Mouse (Mus musculus): ENCODE data around the gene Agbl4.
A peak's percentile ranks its signal among the peaks of the same experiment; 100 is the strongest.
"Not testable (repeated sequence)": the region's sequence is repeated elsewhere in the genome, so short reads cannot be mapped to it uniquely, and the experiment has no call there.

Agbl4 gene

DNA sequence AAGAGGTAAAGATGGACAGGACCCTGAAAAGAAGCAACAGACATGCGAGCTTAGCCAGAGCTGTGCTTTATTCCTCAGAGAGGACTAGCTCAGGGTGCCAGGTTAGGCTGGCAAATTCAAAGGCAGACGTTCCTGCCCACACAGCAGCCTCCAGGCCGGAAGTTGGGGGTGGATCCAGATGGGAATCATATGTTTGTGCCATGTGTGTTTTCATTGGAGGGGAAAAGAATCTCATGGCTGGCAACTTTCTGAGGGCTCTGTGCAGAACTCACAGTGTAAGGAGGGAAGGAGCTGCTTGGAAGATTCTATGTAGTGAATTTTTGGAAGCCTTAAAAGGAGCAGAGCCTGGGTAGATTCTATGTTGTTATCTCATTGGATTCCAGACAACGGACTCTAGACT, 519.1 kb downstream of the Agbl4 start:
- DNase-seq (ENCODE audit: low spot score in 2 of 2) = peak; percentile 33 to 66

DNA sequence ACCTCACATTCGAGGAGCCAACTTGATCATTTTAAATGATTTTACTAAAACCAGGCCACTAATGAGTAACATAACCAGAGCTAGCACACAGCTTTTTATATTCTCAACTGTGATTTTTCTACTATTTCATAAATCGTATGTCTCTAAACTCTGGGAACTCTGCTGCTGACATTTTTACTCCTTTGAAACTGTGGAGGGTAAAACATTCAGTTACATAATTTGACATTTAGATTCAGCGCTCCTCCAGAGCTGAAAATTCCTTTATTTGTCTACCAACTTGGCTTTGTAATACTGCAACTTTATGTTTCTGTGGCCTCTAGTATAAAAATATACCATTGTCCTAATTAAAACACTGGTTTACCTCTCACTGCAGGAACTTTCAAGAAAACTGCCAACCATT, 523.6 kb downstream of the Agbl4 start:
- DNase-seq (ENCODE audit: low spot score in 2 of 2) = no peak

DNA sequence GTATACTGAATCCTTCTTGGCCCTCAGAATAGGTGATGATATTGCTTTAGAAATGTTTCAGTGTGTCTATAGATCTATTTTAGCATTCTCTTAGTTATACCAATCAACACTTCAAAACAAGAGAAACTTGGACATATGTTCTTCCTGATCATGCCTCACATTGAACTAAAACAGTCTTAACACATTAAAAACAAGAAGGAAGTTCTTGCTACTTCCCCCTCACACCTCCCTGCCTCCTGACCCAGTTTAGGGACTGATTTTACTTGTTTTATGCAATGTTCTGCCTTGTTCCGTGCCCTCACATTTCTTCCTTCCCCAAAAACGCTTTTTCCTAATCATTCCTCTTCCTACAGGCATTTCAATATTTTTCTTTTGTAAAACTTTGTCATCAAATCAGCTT, 604.2 kb downstream of the Agbl4 start:
- no peak for DNase-seq (ENCODE audit: low spot score in 2 of 2)

DNA sequence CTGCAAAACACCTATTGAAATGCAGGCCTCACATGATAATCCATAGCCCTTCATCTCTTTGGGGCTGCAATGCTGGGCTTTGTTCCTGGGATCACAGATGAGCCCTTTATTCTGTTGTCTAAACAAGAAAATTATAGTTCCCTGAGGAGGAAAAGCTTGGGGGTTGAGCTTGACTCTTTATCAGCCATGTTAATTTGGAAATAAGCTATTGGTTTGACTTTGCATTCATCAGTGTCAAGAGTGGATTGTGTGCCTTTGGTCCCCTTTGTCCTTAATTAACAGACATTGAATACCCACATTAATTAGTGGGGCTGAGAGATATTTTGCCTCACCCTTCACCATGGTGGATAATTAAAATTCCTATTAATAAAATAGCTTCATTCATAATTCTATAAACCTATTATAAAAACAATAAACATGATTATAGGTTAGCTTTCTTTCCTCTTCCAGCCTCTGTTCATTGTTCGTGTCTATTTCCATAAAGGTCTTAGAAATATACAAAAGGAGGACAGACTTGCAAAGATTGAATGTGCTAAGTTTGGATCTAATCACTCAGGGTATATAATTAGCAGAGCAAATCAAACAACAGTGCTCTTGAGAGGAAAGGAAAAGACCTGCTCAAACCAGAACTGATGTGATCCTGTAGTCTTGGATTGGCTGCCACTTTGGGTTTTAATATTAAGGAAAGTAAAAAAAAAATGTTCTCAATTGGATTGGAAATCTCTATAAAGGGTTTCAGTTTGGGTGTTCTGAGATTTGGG, 607.4 kb downstream of the Agbl4 start:
- no peak for DNase-seq (ENCODE audit: low spot score in 2 of 2)

DNA sequence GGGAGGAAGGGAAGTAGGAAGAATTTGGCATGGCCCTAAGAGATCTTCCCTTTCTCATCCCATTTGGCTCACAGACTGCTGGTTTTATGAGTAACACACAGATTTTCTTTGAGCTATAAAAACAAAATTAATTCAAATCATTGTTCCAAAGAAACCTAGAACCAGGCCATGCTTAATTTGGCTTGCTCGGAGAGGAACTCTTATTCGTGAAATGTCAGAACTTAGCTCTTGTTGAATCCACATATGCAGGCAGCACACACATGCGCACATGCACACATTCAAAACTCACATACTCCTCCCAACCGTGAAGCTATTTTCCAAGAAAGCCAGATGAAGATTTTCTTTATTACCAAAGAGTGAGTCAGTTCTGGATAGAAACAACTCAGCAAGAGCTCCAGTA, 621.9 kb downstream of the Agbl4 start:
- no peak for DNase-seq (ENCODE audit: low spot score in 2 of 2)

DNA sequence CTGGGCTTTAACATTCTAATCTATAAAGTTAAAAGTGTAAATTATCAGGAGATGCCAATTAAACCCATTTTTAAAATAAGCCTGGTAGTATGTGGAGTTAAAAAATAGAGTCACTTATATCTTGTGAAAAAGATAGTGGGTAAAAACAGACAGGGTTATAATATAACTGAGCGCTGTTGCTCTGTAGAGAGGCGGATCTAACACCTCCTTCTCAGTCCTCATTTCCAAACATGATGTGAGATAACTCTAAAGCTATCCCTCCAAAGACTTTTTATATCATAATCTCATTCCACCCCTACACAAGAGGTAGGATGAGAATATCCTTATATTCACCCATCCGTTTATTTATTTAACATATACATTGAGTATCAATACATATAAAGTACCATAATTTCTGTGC, 669.9 kb downstream of the Agbl4 start:
- DNase-seq (ENCODE audit: low spot score in 2 of 2) = no peak

DNA sequence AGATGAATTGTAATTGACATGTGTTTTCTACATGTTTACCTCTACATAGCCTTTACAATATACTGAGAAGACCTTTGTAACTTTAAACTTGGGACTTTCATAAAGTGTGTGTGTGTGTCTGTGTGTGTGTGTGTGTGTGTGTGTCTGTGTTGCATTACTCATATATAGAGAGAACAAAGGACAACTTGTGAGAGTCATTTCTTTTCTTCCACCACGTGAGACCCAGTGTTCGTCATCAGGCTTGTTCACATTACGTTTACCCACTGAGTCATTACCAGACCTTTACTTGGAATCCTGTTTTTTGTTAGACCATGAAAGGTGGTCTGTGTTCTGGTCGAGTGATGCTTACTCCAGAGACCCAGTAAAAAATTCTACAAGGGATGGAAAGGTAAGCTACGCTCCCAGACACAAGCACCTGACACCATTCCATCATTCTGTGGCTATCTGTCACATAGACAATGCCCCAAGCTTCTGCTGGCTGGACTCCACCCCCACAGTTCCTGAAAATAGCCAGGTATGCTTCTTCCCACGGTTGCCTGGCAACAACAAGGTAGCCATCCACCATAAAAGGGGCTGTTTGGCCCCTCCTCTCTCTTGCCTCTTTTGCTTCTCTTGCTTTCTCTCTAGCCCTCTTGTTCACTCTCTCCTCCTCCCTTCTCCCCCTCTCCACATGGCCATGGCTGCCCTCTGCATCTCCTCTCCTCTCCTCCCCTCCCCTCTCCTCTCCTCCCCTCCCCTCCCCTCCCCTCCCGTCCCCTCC, 676.5 kb downstream of the Agbl4 start:
- no peak for DNase-seq (ENCODE audit: low spot score in 2 of 2)

DNA sequence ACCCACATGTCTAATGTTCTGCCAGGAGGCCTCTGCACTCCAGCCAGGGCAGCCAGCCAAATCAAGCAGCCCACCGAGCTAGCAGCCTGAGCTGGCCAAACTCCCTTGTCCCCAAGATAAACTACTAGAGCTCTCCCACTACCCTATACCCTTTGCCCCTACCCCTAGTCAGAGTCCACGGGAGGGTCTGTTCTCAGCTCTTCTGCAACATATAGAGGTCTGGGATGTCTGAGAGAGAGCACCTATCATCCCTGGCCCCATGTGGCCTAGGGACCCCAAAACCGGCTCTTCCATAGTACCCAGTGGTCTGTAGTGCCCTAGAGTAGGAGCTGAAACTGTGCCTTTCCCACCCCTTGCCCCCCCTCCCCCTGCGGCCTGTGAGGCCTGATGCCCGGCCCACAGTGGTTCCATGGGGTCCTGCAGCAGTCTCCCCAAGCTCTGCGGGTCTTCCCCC, 677.3 kb downstream of the Agbl4 start:
- no peak for DNase-seq (ENCODE audit: low spot score in 2 of 2)

DNA sequence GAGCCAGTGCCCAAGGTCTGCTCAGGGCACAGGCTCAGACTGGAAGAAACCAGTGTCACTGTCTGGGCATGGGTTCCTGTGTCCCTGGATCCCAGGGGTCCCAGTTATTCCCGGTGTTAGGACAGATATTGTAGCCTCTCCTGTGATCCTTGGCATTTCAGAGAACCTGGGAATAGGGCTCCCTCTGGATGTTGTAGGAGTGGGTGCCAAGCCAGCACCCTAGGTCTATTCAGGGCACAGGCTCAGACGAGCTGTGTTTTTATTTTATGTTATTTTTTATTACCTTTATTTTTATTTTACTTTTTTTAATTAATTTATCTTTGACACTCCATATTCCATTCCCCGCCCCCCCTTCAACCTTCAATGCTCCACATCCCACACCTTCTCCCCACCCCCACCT, 680.3 kb downstream of the Agbl4 start:
- no peak for DNase-seq (ENCODE audit: low spot score in 2 of 2)

DNA sequence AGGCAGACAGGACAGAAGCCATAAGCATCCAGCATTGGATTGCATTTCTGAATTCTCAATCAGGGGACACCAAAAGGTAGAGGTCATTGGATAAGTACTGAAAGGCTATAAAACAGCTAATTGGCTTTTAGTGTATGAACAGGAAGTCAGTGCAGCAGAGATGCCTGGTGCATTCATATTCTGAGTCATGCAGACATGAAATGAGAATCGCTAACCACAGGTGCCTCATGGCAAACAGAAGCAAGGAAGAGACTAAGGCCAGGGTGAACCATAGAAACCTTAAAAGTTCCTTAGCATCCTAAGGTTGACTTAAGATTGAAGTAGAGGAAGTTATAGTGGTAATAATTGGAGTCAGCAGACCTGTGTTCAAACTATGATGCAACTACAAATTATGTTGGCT, 687.9 kb downstream of the Agbl4 start:
- no peak for DNase-seq (ENCODE audit: low spot score in 2 of 2)

DNA sequence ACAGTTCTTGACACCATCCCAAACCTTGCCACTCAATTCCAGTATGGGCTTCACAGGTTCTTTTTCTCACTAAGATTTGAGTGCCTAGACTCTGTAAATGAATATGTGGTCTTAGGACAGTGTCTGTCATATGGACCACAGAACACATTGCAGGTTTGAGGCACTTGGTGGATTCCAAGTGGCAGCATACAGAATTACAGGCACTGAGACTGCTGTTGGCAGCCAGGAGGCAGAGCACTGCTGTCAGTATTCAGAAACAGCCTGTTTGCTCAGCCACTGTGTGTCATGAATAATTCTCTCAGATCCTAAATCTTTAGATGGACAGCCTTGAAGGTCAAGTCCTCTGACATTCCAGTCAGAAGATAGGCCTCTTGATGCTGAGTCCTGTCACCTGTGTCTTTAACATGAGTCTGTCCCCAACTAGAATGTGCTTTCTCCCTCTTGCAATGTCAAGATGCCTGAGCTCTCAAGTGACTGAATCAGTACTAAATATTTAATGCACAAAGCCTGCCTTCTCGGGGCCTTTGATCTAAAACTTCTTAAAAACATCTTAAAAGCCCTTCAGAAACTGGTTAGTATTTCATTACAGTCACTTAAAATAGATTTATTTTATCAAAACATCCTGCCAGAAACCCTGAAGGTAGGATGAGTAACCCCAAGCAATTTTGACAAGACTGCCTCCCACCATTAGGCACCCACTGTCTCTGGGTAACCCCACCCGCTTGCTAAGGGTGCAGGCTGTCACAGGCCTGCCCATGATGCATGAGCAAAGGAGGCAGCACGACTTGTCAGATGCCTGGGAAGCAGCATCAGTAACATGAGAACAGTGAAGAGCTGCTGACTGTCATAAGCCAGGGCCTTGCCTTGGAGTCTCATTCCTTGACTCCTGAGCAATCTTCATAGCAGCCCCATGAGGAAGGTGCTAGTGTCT, 739.0 kb downstream of the Agbl4 start:
- no peak for DNase-seq (ENCODE audit: low spot score in 2 of 2)

DNA sequence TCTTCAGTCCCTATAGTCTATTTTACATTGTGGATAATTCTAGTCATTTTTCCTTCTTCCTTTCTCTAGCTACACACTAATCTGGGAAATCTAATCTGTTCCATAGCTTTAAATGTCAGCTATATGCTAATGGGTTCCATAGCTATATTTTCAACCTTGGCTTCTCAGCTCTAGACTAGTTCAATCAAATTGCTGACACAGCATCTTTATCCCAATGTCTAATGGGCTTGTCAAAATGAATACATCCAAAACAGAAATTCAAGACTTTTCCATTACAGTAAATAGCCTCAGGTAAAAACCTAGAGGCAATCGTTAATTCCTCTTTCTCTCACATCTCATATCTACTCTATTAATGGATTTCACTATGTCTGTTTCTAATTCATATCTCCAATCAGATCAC, 750.3 kb downstream of the Agbl4 start:
- no peak for DNase-seq (ENCODE audit: low spot score in 2 of 2)

DNA sequence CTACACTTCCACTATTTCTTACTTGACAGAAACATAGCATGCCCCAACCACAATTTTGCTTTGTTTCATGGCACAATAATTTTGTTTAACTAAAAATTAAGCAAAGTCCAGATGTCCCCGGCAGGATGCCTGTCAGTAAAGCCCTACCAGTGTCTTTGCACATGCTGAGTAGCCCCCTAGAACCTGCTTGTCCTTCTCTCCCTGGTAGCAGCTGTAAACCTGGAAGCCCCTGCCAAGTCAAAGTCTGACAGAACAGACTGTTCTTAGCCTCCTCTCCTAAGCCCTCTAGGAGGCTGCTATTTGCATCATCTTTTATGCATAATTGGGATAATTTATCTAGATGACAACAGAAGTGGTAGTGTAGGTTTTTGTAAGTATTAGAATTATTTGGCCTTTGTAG, 758.4 kb downstream of the Agbl4 start:
- no peak for DNase-seq (ENCODE audit: low spot score in 2 of 2)

DNA sequence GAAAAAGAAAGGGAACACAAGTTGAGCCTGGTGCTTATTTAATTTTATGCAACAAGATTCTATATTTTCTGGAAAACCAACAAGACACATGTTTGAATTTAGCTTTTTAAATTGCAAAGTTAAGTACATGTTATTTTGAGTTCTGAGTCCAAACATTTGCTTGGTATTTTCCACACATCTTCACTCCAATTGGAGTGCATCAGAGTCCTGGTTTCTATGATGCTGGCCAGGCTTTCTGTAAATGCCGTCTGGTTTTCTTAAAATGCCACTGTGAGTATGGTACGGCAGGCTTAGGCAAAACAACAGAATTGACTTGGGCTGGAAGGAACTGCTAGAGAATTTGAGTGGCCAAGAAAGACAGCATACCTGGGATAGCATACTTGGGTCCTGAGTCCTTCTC, 784.0 kb downstream of the Agbl4 start:
- no peak for DNase-seq (ENCODE audit: low spot score in 2 of 2)

DNA sequence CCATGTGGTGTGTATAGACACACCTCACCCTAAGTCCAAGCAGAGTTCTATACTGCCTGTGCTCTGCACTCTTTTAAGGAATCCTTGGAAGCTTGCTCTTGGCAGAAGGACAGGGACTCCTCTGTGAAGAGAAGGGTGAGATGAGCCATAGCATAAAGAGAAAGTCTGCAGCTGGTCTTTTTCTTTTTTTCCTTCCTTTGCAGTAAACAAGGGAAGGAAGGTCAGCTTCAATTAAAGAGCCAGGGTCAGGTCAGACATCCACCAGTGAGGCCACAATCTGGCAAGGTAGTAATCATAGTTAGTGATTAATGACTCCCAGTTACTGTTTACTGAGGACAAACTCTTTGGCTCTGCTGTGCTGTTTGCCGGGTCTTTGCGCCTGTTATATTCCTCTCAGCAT, 802.6 kb downstream of the Agbl4 start:
- DNase-seq (ENCODE audit: low spot score in 2 of 2) = no peak

DNA sequence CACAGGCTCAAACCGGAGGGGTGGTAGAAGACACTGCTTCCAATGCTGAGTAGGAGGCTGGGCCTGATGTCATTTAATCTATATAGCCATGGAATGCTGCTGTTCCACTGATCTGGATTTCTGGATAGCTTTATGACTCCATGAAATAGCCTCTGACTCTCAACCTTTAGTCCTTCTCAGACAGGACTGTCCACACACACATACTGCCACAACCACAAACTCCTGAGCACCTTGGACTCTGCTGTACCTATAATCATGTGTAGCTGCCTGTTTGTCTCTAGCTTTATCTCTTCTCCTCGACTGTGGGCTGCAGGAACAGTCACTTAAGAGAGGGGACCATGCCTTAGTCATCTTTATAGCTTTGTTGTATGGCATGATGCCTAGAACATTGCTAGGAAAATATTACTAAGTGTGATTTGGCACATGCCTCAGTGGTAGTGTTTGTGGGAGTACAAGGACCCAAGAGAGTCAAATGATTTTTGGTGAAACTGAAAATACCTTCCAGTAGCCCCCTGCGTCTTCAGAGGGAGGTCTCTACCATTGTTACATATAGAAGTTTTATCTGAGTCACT, 817.8 kb downstream of the Agbl4 start:
- no peak for DNase-seq (ENCODE audit: low spot score in 2 of 2)

DNA sequence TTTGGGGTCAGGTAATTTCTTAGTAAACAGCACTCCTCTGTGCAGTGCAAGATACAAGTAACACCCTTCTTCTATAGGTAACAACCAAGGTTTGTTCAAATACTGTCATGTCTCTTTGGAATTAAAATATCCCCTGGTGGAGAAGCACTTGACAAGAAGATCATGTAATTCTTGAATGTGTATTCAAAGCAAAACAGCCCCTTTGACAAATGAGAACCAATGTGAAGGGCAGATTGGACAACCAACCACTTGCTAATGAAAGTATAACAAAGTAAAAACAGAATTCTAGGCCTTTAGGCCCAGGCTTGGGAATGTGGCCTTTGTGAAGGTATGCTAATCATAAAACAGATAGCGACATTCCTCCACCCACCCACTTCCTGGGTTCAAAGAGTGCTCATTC, 821.6 kb downstream of the Agbl4 start:
- not testable (repeated sequence) for DNase-seq (ENCODE audit: low spot score in 2 of 2)

DNA sequence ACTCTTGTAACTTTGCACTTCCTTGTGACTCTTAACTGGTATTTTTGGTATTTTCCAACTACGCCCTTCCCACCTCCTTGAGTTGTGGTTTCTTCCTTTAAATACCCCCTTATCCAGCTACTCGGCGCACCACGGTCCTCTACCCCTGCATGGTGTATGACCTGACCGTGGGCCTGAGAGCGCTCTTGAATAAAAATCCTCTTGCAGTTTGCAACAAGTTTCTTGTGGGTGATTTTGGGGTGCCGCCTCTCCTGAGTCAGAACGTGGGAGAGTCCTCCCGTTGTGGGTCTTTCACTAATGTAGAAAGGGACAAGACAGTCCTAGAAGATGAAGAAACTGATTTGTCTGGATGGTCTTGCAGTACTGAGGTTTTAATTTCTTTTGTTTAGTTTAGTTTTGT, 822.1 kb downstream of the Agbl4 start:
- DNase-seq (ENCODE audit: low spot score in 2 of 2) = not testable (repeated sequence)

DNA sequence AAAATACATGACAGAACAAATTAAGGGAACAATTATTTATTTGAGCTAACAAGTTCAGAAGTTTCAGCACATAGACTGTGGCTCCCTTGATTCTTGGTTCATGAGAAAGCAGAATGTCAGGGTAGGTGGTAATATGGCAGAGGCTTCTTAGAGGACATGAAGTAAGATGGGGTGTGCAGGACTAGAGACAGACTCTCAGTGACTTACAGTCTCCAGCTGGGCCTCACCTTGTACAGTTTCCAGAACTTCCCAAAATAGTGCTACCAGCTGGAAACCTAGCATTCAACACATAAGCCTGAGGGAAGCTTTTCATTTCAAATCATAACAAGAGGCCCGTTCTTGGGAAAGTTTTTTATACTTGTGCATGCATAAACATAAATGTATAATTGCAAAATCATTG, 836.4 kb downstream of the Agbl4 start:
- no peak for DNase-seq (ENCODE audit: low spot score in 2 of 2)

DNA sequence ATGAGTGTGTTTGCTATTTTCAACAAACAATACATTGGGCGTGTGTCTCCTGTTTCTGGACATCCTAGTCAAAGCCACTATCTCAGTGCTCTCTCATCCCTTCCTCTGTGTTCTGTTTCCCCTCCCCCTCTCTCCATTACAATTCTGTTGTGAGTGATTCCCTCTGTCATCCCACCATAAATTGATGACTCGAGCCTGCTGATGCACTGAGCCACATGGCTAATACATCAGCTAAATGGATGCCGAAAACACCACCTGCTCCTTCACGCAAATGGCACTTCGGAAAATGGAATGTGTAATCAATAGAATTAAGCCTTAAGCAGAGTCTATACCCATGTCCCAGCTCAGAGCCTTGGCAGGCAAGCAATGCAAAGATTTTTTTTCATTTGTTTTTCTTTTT, 854.5 kb downstream of the Agbl4 start:
- DNase-seq (ENCODE audit: low spot score in 2 of 2) = no peak

DNA sequence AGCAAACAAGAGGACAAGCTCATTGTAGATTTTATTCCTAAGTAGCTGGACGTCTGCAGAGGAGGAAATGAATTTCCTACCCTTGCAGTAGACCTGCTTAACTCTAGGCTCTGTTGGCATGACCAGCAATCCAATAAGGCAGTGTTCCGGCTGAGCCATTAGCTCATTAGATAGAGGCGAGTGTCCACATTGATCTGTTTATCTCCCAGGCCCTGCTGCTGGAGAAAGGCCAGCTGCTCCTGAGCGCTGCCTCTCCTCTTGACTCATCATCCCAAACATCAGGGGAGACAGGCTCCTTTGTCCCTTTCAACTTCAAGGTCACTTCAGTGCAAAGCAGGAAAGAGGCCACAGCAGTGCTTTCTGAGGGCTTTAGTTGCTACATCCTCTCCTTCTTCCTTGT, 858.0 kb downstream of the Agbl4 start:
- DNase-seq (ENCODE audit: low spot score in 2 of 2) = no peak

DNA sequence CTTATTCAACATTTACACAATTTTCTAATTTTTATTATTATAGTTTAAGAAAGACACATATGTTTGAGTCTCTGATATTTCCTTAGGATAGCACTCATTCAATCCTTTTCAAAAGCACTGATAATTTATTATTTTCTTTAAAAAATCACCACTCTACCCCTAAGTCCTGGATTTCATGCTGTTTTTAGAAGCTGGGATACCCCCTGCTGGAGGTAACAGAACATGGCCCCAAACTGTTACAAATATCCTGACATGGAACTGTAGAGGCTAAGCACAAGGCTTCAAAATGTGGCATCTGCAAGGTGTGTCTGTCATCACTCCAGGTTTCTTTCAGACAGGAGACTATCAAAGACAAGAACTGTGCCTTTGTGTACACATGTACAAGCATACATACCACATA, 859.5 kb downstream of the Agbl4 start:
- no peak for DNase-seq (ENCODE audit: low spot score in 2 of 2)

Data from frontal cortex, postnatal 25 days (tissue).